Comparison of ENCODE assay signal across 12 mouse cellular contexts in genomic region chr10:40128497-40128896, GRCm38 (mm10). TPM values are rescaled to one million over a fixed set of nuclear protein-coding genes. Genes with fewer than 3 reads are reported as not detected.
DNase-seq lines count a peak whose midpoint lies in the region; ATAC-seq and TF ChIP-seq lines count a peak whose summit lies in the region.
"Had no signal": no experiment of that assay in that cellular context is flagged by ENCODE, and none has a peak within 500 bp of the region (broad histone marks: within the 10 kb centered on the region; RNA-seq: fewer than 3 reads in every experiment).

No protein-coding gene starts in this region.

- no peak overlapping the region for H3K9ac ChIP-seq in hindbrain, embryonic 11.5 days (ENCODE audit: low read depth, low read length)
- no peak overlapping the region for H3K9ac ChIP-seq in forebrain, embryonic 11.5 days (ENCODE audit: low read length)
- H3K9ac ChIP-seq: midbrain, embryonic 13.5 days had no signal

- no peaks in the 10 kb centered on the region for H3K36me3 ChIP-seq in hindbrain, embryonic 11.5 days (ENCODE audit: control insufficient read depth, insufficient read depth, low read length)
- H3K36me3 ChIP-seq in forebrain, embryonic 11.5 days (ENCODE audit: control insufficient read depth, insufficient read depth, low read length), result no peaks in the 10 kb centered on the region
- H3K36me3 ChIP-seq: midbrain, embryonic 13.5 days had no signal

- H3K27me3 ChIP-seq in hindbrain, embryonic 11.5 days (ENCODE audit: control insufficient read depth, insufficient read depth, low read length), result no peaks in the 10 kb centered on the region
- no peaks in the 10 kb centered on the region for H3K27me3 ChIP-seq in forebrain, embryonic 11.5 days (ENCODE audit: control insufficient read depth, insufficient read depth, low read length)
- H3K27me3 ChIP-seq: midbrain, embryonic 13.5 days had no signal

- TF ChIP-seq POLR2A in bone marrow, adult 2 months (IDR thresholded peaks at IDR 0.05; ENCODE audit: borderline replicate concordance, control insufficient read depth, low read depth, low read length), result no peak

- peak; percentile 62 for DNase-seq in lung, postnatal 36 days
- no peak for DNase-seq in lung, postnatal 14 days
- peak; percentile 42 to 60 for DNase-seq in left cerebral cortex, adult 9 months (ENCODE audit: low spot score in 2 of 2)
- no peak for DNase-seq in hindbrain, embryonic 11.5 days (ENCODE audit: low spot score)
- DNase-seq in forebrain, embryonic 11.5 days (ENCODE audit: low spot score), result no peak
- DNase-seq: cerebellum, postnatal 25 days; heart, postnatal 10 days; thymus, postnatal 4 days had no signal

- peak overlapping the region; percentile 41 for H3K4me3 ChIP-seq in bone marrow, adult 2 months (replicated peaks; ENCODE audit: control insufficient read depth, low read depth, low read length)
- no peak overlapping the region for H3K4me3 ChIP-seq in hindbrain, embryonic 11.5 days (ENCODE audit: low read depth, low read length)
- H3K4me3 ChIP-seq in forebrain, embryonic 11.5 days (ENCODE audit: low read depth, low read length), result no peak overlapping the region
- H3K4me3 ChIP-seq: midbrain, embryonic 13.5 days had no signal

- WGBS in bone marrow, adult 2 months, result 17% methylated on average over 7 of the region's 7 CpGs
- 92% methylated on average over 7 of the region's 7 CpGs for WGBS in hindbrain, embryonic 11.5 days
- WGBS in forebrain, embryonic 11.5 days, result 87% methylated on average over 7 of the region's 7 CpGs

- H3K4me1 ChIP-seq in bone marrow, adult 2 months (ENCODE audit: control insufficient read depth, insufficient read depth, low read length), result peaks cover 7% of the 10 kb centered on the region
- no peaks in the 10 kb centered on the region for H3K4me1 ChIP-seq in hindbrain, embryonic 11.5 days (replicated peaks; ENCODE audit: control insufficient read depth, insufficient read depth, low read length)
- H3K4me1 ChIP-seq in forebrain, embryonic 11.5 days (replicated peaks; ENCODE audit: control insufficient read depth, insufficient read depth, low read length), result no peaks in the 10 kb centered on the region
- H3K4me1 ChIP-seq: midbrain, embryonic 13.5 days had no signal

- H3K9me3 ChIP-seq in hindbrain, embryonic 11.5 days (ENCODE audit: control insufficient read depth, low read length), result no peaks in the 10 kb centered on the region
- H3K9me3 ChIP-seq in forebrain, embryonic 11.5 days (ENCODE audit: control insufficient read depth, low read length), result no peaks in the 10 kb centered on the region
- H3K9me3 ChIP-seq: midbrain, embryonic 13.5 days had no signal

- H3K4me2 ChIP-seq in hindbrain, embryonic 11.5 days (replicated peaks; ENCODE audit: low read depth, low read length), result no peak overlapping the region
- no peak overlapping the region for H3K4me2 ChIP-seq in forebrain, embryonic 11.5 days (ENCODE audit: low read depth, low read length, severe bottlenecking)
- H3K4me2 ChIP-seq: midbrain, embryonic 13.5 days had no signal

- H3K27ac ChIP-seq in bone marrow, adult 2 months (ENCODE audit: control insufficient read depth, insufficient read depth, low read depth, low read length, poor library complexity), result peak overlapping the region; percentile 64
- H3K27ac ChIP-seq in hindbrain, embryonic 11.5 days (ENCODE audit: low read depth, low read length), result no peak overlapping the region
- H3K27ac ChIP-seq in forebrain, embryonic 11.5 days (ENCODE audit: low read depth, low read length), result no peak overlapping the region
- H3K27ac ChIP-seq: midbrain, embryonic 13.5 days had no signal

- peak; percentile 89 for ATAC-seq in neutrophil, adult 5-6 weeks (ENCODE audit: extremely low read depth, insufficient number of reproducible peaks, low FRiP score, poor library complexity, severe bottlenecking)
- ATAC-seq in hindbrain, embryonic 11.5 days (ENCODE audit: low FRiP score), result no peak
- no peak for ATAC-seq in forebrain, embryonic 11.5 days (replicated peaks; ENCODE audit: low FRiP score)
- ATAC-seq: forebrain, embryonic 14.5 days; midbrain, embryonic 13.5 days had no signal

- TF ChIP-seq CTCF in bone marrow, adult 2 months (IDR thresholded peaks at IDR 0.05; ENCODE audit: control insufficient read depth, insufficient read depth, low read length), result no peak

RNA-seq across cellular contexts. Expression of gene Slc16a10, which starts 13.6 kb away (rescaled TPM):
- 24.6 and 48.9 TPM in 2 replicates for polyA plus RNA-seq in bone marrow, adult 2 months (2011; ENCODE audit: insufficient read depth, insufficient read length, low replicate concordance, missing spikeins)
- 6.8 and 6.9 TPM in 2 replicates for total RNA-seq in neutrophil, adult 5-6 weeks (2017)
- polyA plus RNA-seq in hindbrain, embryonic 11.5 days (2014; fragmentation: Nextera tagmentation; extraction: Ambion mirVana), result 8.6 and 8.9 TPM in 2 replicates
- polyA plus RNA-seq in forebrain, embryonic 11.5 days (2014; fragmentation: Nextera tagmentation; extraction: Ambion mirVana), result 6.2 and 9.1 TPM in 2 replicates

Comparison
In these comparisons a context has a peak if more than half of its experiments do, and no peak if none do; other contexts are left out.
1. DNase-seq: peak in lung, postnatal 36 days (single experiment) and left cerebral cortex, adult 9 months (2 of 2); none in lung, postnatal 14 days (single experiment), hindbrain, embryonic 11.5 days (single experiment) and forebrain, embryonic 11.5 days (single experiment).